In genomic region chr17:69120533-69121358, GRCm38 (mm10) we compare ENCODE assay signal across 8 mouse cellular contexts. TPM values are rescaled to one million over a fixed set of nuclear protein-coding genes. Genes with fewer than 3 reads are reported as not detected.
DNase-seq lines count a peak whose midpoint lies in the region; ATAC-seq and TF ChIP-seq lines count a peak whose summit lies in the region.

No protein-coding gene starts in this region.

- peak overlapping the region; percentile 14; the same call in 1 of the 2 replicates for H3K9ac ChIP-seq in forebrain, embryonic 12.5 days
- H3K9ac ChIP-seq in midbrain, postnatal 0 days (replicated peaks; ENCODE audit: low read length, poor library complexity, severe bottlenecking) = 0 out of 2 replicates have a peak overlapping the region, but pooled peaks have one; percentile 42

- H3K4me3 ChIP-seq in forebrain, embryonic 12.5 days (replicated peaks) = peak overlapping the region; percentile 20
- H3K4me3 ChIP-seq in limb, embryonic 10.5 days = peak overlapping the region; percentile 28
- peak overlapping the region; percentile 23 for H3K4me3 ChIP-seq in midbrain, postnatal 0 days (ENCODE audit: low read depth, low read length)

- peak; percentile 20; the same call in 1 of the 2 replicates for TF ChIP-seq CTCF in midbrain, postnatal 0 days (IDR thresholded peaks at IDR 0.05)

- 6% methylated on average over 19 of the region's 19 CpGs for WGBS in forebrain, embryonic 12.5 days
- 9% methylated on average over 19 of the region's 19 CpGs for WGBS in limb, embryonic 10.5 days
- WGBS in midbrain, postnatal 0 days = 5% methylated on average over 19 of the region's 19 CpGs

- H3K36me3 ChIP-seq in forebrain, embryonic 12.5 days (replicated peaks) = no peaks in the 10 kb centered on the region
- no peaks in the 10 kb centered on the region for H3K36me3 ChIP-seq in limb, embryonic 10.5 days
- no peaks in the 10 kb centered on the region for H3K36me3 ChIP-seq in midbrain, postnatal 0 days (ENCODE audit: insufficient read depth, low read length)

- ATAC-seq in forebrain, embryonic 12.5 days (ENCODE audit: low FRiP score) = peak; percentile 77
- peak; percentile 83 for ATAC-seq in midbrain, postnatal 0 days (ENCODE audit: low FRiP score)

- DNase-seq in ES-CJ7 (ENCODE audit: low read depth, low spot score) (peak; percentile 38), ZHBTc4 (ENCODE audit: low read depth, low spot score) (peak; percentile 62)
- peak; percentile 57 for DNase-seq in limb, embryonic 10.5 days (ENCODE audit: low spot score)
- peak; percentile 50 for DNase-seq in midbrain, postnatal 0 days (ENCODE audit: low spot score)
- DNase-seq in natural killer cell, adult 2 months (ENCODE audit: low spot score in 2 of 2) = no peak
- no peak for DNase-seq in left cerebral cortex, adult 8-10 months (ENCODE audit: low spot score in 2 of 2)
- DNase-seq in spleen, postnatal 4 days (ENCODE audit: low spot score in 2 of 2) = no peak

- peak overlapping the region; percentile 51 for H3K4me2 ChIP-seq in forebrain, embryonic 12.5 days
- peak overlapping the region; percentile 41 for H3K4me2 ChIP-seq in midbrain, postnatal 0 days (ENCODE audit: low read depth, low read length, poor library complexity, severe bottlenecking)

- H3K27me3 ChIP-seq in forebrain, embryonic 12.5 days = peaks cover 7% of the 10 kb centered on the region; the same call in 1 of the 2 replicates
- H3K27me3 ChIP-seq in limb, embryonic 10.5 days (ENCODE audit: low read depth, poor library complexity, severe bottlenecking) = peaks cover 21% of the 10 kb centered on the region
- H3K27me3 ChIP-seq in midbrain, postnatal 0 days (ENCODE audit: insufficient read depth, low read length) = no peaks in the 10 kb centered on the region

- no peak overlapping the region for H3K27ac ChIP-seq in forebrain, embryonic 12.5 days
- H3K27ac ChIP-seq in limb, embryonic 10.5 days = no peak overlapping the region
- peak overlapping the region; percentile 21 for H3K27ac ChIP-seq in midbrain, postnatal 0 days (ENCODE audit: low read depth, low read length)

- H3K9me3 ChIP-seq in forebrain, embryonic 12.5 days = no peaks in the 10 kb centered on the region
- no peaks in the 10 kb centered on the region for H3K9me3 ChIP-seq in limb, embryonic 10.5 days (replicated peaks)
- no peaks in the 10 kb centered on the region for H3K9me3 ChIP-seq in midbrain, postnatal 0 days (ENCODE audit: low read length)

- peaks cover 20% of the 10 kb centered on the region for H3K4me1 ChIP-seq in forebrain, embryonic 12.5 days
- H3K4me1 ChIP-seq in limb, embryonic 10.5 days = peaks cover 22% of the 10 kb centered on the region
- peaks cover 7% of the 10 kb centered on the region; the same call in 1 of the 2 replicates for H3K4me1 ChIP-seq in midbrain, postnatal 0 days (ENCODE audit: insufficient read depth, low read length)

RNA-seq across cellular contexts. Expression of gene Epb41l3, which starts 45.3 kb away (rescaled TPM):
- 74.3 and 74.7 TPM in 2 replicates for polyA plus RNA-seq in forebrain, embryonic 12.5 days (2016; fragmentation: Nextera tagmentation; extraction: Ambion mirVana)
- polyA plus RNA-seq in limb, embryonic 10.5 days (2016; fragmentation: Nextera tagmentation; extraction: Ambion mirVana) = 39.9 and 58.5 TPM in 2 replicates
- total RNA-seq in midbrain, postnatal 0 days (2014; rRNA removed) = 87.5 and 102 TPM in 2 replicates
- polyA plus RNA-seq in midbrain, postnatal 0 days (2015; fragmentation: Nextera tagmentation; extraction: Ambion mirVana) = 68.8 and 72.1 TPM in 2 replicates
- 100 to 1,000 TPM; 229 to 246 (median 235) TPM for total RNA-seq in left cerebral cortex, adult 8-10 months (2022)

Comparison
In these comparisons a context has a peak if more than half of its experiments do, and no peak if none do; other contexts are left out.
1. DNase-seq: peak in ES-CJ7 (single experiment), ZHBTc4 (single experiment), limb, embryonic 10.5 days (single experiment) and midbrain, postnatal 0 days (single experiment); none in natural killer cell, adult 2 months (0 of 2), left cerebral cortex, adult 8-10 months (0 of 2) and spleen, postnatal 4 days (0 of 2).
2. Peak in every context shown above with its lines, with median percentiles within 50 percentile points of each other: H3K4me3 ChIP-seq.